Mouse (Mus musculus) stomach, postnatal 0 days (tissue): Measurements from ENCODE around the gene Cacna1i.

ENCODE experiments used
- CTCF ChIP-seq: IDR thresholded peaks from 2 replicates; pipeline ENCODE4 v1.5.1; 2016; ENCODE audit warnings: antibody characterized with exemption, low read depth, mild to moderate bottlenecking, moderate library complexity
- EP300 ChIP-seq: optimal IDR thresholded peaks from 2 replicates; pipeline ENCODE3; 2016; ENCODE audit warnings: antibody characterized with exemption

- TF ChIP-seq CTCF (no peak), EP300 (no peak)
These were observed 32.3 kb downstream of the Cacna1i start for GRCm38 (mm10) chr15:80319315-80319714.
